Mouse (Mus musculus) hindlimb bud, embryonic 11.5 days (tissue): Measurements from ENCODE around the gene Prn.

ENCODE experiments used
- DNase-seq: peaks from one replicate; pipeline ENCODE4 v3.0.0-alpha.2; 2012; ENCODE audit warnings: low read depth, low spot score; ENCODE audit errors: extremely low spot score

Gene Prn

DNA sequence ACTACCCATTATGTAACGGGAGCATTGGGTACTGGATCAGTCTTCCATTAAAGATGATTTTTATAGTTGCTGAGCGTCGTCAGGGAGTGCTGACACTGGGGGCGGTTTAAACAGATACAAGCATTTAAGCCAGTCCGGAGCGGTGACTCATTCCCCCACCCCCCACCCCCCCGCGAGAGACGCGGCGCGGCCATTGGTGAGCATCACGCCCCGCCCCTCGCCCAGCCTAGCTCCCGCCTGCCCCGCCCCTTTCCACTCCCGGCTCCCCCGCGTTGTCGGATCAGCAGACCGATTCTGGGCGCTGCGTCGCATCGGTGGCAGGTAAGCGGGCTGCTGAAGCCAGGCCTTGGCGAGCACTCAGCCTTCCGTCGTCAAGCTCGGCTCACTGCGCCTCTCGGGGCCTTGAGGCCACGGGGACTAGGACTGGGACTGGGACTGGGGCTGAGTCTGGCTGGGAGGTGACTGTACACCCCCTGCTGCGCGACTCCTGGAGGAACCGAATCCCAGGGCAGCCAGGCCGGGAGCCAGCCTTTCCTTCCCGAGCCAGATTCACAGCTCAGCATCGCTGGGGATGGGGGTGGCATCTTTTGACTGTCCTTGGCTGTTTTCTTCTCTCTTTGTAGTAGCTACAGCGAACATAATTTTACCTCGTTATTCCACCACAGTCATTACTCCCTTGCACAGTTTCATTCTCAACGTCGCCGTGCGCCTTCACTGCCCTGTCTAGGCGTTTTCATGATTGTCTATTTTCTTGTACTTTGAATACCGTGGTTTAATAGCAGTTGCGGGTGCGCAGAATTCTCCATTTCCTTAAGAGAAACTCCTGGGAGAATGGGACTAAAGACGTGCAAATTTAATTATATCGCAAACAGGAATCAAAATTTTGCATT is at the start of gene Prn, which contains the start of gene Prnp:
Gene Prn (plus strand): TSS at position 275 of the 890 bp plus-strand sequence.
Gene Prnp (plus strand): TSS at position 246 of the 890 bp plus-strand sequence.
- peak; percentile 47 for DNase-seq

DNA sequence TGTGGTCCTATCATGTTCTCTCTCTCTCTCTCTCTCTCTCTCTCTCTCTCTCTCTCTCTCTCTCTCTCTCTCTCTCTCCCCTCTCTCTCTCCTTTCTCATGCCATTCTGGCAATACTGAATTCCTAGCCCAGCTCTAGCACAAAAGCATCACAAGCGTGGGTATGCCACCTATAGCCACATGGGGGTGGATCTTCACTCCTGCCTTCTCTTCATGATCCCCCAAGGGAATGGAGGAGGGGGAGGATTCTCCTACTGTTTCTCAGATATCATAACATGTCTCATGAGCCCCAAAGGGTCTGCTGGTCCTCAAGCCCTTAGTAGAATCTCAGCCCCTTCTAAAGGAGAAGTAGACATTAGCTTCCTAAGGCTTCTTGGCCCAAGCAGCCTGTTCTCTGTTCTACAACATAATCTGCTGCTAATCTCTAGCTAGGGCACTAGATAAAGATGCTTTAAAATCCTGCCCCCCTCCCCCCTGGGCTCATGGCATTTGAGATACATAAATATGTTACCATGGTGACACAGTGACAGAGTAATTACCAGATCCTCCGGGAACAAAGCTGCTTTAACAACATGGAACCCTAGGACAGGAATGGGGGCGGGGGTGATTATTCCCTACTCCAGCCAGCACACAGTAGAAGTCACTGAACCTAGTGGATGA is 47.0 kb upstream of the Prn start:
- no peak for DNase-seq

DNA sequence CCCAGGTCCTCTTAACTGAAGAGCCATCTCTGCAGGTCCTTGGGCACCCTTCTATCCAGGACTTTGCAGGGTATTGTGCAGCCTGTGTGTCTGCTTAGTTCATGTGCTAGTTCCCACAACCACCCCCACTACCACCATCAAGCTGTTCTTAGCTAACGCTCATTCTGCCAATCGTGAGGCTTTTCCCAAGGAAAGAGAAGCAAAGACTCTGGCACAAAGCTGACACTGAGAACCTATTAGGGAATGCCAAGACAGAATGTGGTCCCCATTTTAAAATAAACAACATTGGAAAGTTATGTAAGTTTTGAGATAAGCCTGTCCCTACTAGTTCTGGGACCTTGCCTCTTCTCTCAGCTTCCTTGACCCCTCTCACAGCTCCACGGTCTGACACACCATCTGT is 46.3 kb upstream of the Prn start:
- no peak for DNase-seq

DNA sequence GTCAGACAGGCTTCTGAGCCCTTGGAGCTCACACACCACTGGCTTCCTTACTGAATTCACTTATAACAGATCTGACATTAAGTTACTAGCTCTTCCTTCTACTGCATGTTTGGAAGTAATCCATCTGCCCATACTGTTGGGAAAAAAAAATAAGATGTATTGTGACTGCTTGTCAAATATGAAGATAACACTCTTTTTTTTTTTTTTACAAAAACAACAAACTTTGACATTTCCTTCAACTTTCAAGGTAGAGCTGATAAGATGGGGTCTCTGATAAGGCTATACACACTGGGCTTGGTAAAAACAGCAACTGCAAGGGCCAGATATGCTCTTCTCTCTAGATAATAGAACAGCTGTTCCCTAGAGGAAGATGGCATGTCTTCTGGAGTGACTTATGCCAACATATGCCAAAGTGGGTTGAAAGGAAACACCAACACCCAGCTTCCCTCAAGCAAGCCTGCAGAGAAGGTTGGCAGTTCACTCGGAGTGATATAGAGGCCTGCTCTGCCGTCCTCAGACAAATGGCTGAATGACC is 45.4 kb upstream of the Prn start:
- no peak for DNase-seq

DNA sequence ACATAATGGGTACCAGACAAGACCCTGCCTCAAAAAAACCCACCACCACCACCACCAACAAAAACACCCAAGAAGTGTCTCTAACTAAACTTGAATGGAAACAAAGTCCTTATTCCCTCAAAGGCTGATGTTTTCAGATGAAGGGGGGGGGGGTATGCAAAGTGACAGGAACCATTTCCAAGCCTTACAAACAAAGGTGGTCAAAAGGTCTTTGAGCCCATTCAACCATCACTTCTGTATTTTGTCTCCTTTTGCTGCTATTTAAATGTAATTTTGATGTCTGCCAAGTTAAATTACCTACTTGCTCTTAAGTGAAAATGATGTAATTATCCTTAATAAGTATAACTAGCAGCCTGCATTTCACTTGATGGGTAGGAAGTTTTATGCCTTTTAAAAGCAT is 43.1 kb upstream of the Prn start:
- DNase-seq = no peak

DNA sequence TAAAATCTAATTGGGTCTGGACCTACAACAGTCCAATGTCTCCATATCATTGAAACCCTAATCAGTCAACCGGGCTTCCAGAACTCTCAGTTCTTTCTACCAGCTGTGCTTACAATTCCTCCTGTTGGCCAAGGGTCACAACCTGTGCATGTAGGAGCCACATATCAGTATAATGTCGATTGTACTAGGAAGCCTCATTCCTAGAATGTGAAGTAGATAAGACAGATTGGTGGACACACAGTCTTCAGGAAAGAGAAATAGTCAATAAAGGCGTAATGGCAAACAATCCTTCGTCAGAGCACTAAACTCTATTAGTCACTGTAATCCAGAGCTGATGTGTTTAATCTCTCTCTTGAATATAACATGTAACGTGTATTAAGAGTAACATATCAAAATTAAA is 40.8 kb upstream of the Prn start:
- no peak for DNase-seq

DNA sequence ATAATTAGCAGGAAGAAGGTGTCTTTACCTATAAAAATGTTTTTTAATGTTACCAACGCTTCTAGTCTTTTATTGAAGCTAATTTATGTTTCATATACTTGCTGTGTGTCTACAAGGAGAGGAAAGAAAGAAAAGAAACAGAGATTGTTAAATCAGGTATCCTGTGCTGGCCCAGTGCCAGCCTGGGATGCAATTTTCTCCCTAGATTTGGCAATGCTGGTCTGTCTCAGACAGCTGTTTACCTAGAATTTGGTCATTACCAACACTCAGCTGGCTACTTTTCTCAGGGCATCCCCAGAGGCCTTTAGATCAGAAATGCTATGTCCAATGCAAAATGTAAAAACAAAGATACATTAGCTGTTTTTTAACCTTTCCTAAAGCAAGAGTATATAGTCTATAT is 36.4 kb upstream of the Prn start:
- no peak for DNase-seq

DNA sequence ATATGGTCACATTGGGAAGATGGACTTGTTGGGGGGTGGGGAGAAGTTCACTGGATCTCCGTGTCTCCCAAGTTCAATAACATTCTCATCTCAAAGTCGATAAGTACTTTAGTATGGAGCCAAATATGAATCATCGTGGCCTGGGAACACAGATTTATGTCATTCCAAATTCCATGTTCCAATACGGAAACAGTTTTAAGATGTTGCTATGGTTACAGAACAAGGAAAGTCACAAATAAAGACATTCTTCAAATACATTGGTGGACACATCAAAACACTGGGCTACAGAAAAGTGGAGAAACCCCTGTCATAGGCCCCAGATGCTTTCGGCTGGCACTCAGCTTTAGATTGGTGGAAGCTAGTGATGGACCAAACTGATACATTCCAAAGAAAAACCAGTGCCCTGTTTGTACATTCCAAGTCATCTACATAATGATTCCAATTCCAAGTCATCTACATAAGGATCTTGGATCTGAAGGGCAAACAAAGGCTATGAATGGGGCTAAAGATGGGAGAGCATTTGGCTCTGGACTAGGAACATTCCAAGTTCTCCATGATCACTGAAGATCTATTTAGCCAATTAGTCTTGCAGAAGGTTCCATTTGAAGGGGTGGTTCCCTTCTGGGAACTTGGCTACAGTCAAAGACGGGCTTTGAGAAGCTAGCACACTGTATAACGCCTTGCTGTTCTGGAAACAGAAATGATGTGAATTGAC is 33.0 kb upstream of the Prn start:
- DNase-seq = no peak

DNA sequence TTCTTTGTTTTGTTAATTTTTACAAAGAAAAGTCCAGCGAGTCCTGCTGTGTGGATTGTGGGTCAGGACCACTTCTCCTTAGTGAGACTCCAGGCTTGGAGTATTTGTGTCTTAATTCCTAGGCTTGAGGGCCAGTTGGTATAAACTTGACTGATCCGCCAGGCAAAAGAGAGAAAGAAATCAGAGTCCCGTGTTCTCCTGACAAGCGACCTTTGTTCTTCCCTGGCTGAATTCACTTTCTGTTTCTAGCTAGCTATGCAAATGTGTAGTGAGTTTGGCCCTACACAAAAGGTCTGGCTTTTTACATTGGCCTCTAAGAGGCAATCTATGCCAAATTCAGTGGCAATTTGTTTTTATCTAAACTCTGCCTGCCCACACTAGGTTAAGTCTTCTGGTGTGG is 28.0 kb upstream of the Prn start:
- DNase-seq = no peak

DNA sequence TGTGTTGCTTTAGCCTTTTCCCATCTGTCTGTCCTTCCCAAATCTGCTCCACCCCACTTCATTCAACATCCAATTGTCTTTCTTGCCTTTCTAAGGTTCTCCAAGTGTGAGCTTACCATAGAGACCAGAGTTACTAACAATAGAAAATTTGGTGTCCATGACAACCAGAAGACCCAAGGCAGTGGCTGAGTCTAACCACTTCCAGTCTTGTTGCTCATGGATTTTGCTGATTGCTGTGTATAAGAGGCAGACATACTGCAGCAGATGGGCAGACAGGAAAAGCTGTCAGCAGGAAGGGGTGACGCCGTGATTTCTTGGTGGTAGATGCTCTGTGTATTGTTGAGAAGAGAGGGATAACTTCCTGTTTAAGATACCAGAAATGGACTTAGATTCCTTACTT is 26.6 kb upstream of the Prn start:
- no peak for DNase-seq

DNA sequence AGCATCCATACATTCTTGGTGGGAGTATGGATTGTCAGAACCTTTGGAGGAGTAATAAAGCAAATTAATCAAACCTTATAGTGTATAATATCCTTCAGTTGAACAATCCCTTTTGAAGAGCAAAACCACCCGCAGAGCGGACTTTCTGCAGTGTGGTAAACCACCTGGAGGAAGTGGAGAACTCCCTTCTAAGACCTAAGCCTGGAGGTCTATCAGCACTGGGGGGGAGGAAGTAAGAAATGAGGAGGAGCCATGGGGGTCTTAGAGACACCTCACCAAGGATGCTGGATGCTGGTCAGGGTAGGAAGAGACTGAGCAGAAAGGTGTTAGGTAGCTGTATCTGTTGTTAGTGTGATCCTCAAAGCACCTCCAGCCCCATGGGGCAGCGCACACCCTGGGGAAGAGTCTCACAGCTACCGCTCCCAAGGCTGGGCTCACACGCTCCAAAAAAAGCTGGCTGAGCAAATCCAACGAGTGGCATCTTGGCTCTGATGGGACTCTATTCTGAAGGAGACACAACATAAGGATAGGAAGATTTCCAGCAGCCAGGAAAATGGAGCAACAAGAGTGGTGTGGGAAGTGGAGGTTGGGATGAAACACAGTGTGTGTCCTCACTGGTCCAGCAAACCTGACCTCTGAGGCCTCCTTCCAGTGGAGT is 23.1 kb upstream of the Prn start:
- DNase-seq = no peak

DNA sequence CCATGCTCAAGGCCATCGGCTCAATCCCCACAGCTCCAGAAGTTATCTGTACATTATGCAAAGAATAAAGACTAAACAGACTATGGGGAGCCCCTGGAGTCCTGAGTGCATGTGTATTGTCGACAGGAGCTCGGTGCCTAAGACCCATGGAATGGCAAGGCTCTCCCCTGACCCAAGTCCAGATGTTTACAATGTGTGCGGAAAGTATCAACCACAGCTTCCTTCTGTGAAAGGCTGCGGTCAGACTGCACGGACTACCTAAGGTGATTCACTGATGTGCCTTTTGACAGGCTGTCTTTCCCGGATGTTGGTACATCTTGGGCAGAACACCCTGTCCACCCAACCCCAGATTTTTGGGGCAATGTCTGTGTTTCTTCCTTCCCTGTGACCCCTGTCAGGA is 21.5 kb upstream of the Prn start:
- no peak for DNase-seq

DNA sequence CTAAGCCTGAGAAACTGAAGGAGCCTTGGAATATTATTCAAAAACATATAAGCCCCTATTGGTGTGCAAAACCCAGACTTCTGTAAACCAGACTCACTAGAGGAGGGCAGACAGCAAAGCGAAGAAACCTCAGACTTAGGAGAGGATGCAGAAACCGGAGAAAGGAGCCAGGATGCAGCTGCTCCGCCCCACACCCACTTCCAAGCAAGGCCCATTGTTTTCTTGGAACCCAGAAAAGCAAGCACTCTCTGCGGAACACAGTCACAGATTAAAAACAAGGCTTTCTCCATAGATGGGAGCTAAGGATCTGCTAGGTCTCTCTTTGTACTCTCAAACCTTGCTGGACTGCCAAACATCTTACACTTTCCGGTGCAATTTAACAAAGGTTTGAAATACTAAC is 17.2 kb upstream of the Prn start:
- no peak for DNase-seq

DNA sequence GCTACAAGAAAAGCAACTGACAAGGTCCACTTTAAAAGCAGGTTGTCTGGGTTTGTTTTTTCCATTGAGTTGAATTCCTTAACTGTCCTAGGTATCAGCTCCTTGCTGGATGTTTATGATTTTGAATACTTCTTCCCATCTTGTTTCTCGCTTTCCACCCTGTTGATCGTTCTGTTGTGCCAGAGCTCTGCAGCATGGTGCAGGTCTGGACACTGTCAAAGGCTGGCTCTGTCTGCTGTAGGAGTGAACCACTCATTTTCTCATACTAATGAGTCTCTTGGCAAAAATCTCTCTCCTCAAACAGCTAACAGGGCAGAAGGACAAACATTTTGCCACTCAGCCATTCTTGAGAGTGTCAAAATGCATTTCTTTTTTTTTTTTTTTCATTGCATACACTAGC is 14.7 kb upstream of the Prn start:
- no peak for DNase-seq

DNA sequence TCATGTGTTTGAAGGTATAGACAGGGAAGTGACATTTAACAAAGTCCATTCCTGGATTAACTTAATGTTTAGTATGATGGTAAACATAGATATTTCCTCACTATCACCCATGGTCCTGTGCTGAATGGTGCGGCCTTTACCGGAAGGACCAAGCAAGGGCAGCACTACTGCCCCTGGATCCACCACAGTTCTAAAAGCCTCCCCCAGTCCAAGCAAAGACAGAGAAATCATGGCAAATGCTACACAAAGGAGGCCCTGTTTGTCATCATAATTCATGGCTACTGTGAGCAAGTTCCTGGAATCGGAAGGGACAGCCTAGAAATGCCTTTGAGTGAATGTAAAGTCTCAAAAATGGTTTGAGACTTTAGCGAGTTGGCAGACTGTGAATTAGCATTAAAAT is 13.7 kb upstream of the Prn start:
- DNase-seq = no peak

DNA sequence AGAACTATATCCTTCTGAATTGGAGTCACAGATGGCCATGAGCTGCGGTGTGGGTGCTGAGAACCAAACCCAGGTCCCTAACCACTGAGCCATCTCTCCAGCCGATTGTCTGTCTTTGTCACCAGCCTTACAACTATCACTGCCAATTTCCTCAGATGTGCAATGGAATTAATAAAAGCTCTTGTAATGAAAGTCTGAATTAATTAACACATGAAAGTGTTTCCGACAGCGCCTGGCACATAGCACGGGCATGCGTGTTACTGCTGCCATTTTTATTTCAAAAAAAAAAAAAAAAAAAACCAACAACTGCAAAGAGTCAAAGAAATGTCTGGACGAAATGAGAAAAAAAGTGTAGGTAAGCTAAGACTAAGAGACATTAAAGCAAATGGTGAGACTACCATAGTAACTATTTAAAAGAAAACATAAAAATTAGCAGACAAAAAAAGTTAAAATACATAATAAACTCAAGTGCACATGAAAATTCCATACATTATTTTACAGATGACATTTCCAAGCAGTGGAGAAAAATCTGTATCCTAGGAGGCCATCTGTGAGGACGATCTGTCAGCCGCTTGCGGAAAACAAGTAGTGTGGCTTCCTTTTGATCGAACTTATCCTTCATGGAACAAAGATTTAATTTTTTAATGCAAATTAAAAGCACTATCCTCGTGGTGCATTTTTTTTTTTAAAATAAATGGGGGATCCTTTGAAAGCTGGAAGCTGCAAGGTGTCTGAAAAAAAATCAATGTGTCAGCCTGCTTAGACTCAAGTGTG is 12.2 kb upstream of the Prn start:
- DNase-seq = no peak

DNA sequence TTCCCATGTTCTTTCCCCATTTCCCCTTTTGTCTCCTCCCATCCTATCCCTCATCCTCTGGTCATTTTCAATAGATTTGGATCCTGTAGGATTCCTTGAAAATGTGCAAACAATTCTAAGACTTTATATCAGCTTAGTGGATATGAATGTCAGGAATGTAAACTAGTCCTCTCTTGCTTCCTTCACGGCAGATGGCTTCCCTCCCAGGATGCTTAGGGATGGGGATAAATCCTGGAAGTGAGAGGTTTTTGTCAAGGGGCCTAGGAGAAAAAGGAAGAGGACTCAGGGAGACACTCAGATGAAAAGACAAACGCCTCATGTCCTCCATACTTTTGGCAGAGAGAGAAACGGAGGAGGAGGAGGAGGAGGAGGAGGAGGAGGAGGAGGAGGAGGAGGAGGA is 7.3 kb upstream of the Prn start:
- no peak for DNase-seq

DNA sequence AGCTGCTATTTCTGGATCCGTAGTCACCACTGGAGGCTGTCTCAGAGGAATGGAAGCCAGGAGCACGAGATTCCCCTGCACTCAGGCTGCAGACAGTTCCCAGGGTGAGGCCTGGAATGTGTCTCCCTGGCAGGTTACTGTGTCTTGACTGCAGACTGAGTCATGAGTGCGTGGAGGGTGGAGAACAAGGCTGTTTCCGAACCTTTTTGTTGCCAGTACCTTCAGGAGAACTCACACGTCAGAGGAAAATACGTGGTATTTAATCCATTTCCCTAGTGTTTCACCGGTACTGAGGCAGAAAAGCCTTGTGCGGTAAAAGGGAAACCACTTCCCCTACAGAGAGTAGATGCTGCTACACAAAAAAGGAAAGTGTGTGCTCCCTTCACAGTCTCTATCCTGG is 6.9 kb upstream of the Prn start:
- DNase-seq = no peak

DNA sequence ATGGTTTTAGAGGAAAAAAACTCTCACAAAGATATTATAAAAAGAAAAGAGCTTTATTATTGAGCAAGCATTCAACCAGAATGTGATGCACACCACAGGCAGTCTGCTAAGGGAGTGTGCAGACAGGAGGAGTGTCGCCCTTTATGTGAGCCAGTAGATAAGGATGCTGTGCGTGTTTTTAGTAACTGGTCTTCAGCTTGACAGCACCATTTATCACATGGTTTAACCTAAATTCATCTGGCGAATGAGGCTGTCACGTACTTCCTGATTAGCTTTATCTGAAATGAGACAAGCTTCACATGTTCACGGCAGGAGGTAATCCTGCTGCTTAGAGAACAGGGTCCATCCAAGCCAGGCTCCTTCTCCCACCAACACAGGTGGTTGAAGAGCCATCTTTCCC is 4.7 kb upstream of the Prn start:
- no peak for DNase-seq

DNA sequence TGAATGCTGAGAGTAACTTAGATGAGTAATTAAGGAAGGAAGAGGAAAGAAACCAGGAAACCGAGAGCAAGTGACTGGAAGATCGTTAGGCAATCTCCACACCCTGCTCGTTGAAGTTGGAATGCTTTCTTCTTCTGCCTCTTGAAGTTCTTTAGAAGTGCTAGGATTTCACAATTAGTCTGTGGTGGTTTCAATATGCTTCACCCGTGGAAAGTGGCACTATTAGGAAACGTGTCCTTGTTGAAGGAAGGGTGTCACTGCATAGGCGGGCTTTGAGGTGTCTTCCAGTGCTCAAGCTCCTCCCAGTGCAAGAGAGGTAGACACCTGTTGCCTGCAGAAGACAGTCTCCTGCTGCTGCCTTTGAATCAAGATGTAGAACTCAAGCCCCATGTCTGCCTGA is 4.0 kb upstream of the Prn start:
- DNase-seq = no peak
